Mouse (Mus musculus) liver, postnatal 0 days (tissue): ENCODE data around the gene Slc12a8.

ENCODE experiments used
- CTCF ChIP-seq: sonication (generic); IDR thresholded peaks from 2 replicates; pipeline ENCODE4 v1.5.1; 2016; ENCODE audit warnings: antibody characterized with exemption, low read depth
- EP300 ChIP-seq: IDR thresholded peaks from 2 replicates; pipeline ENCODE4 v1.6.1; 2016; ENCODE audit warnings: antibody characterized with exemption, low read depth, mild to moderate bottlenecking

DNA sequence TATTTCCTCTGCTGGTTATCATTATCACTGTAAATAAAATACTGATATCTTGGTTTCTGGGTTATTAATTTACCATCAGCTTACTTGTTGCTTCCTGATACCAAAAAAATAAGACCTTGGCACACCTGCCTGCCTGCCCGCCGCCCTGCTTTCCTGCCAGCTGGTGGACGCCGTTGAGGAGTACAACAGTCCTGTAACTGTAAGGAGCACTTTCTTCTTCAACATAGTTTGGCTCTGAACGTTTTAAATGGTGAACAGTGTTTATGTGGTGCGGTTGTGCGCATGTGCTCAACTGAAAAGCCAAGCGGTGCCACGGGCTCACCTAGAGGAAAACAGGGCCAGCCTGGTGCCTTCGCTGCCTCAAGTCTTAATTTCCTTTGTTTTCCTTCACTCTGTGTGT is 6.4 kb downstream of the Slc12a8 start:
- TF ChIP-seq CTCF, result no peak
- no peak for TF ChIP-seq EP300
